Mouse (Mus musculus) liver, adult 2 months (tissue): ENCODE data around the gene Thada.

Experiments used
- CTCF ChIP-seq: fragments of 200-500 bp; IDR thresholded peaks from 2 replicates; pipeline ENCODE4 v1.5.1; 2011; ENCODE audit warnings: low read depth, low read length, control low read depth
- POLR2A ChIP-seq: fragments of 200-500 bp; IDR thresholded peaks from 2 replicates; pipeline ENCODE4 v1.6.1; 2011; ENCODE audit warnings: low read length, control low read depth; ENCODE audit not compliant: insufficient read depth; ENCODE audit errors: extremely low read depth

DNA sequence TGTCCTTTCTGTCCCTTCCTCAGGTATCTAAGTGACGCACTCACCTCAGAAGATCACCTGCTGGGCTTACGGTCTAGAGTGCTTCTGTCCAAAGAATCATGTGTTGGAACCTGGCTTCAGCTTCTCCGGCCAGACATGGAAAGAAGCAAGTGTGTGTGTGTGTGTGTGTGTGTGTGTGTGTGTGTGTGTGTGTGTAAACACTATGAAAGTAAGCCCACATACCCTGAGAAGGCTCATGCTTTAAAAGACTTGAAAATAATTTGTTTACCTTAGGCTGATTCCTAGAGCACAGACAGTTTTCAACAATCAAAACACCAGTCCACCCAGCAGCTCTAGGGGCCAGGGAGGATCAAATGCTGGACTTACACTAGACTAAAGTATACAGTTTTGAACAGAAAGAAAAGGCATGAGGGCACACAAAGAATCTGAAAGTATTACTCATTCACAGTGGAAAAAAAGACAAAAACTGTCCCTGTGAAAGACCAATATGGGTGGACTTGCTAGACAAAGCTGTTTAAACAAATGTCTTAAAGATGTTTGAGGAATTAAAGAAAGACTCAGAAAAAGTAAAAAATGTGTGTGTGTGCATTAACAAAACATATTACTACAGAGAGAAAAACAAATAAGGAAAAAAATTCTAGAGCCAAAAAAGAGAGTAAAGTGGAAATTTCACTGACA lies 112.6 kb downstream of the Thada start:
- no peak for TF ChIP-seq CTCF
- TF ChIP-seq POLR2A, result no peak
